Mouse (Mus musculus) gastrocnemius, adult 8-10 months (tissue): ENCODE measurements around the gene D130040H23Rik. TPM values are rescaled to one million over a fixed set of nuclear protein-coding genes. Genes with fewer than 3 reads are reported as not detected.
"Not testable (repeated sequence)": the region's sequence is repeated elsewhere in the genome, so short reads cannot be mapped to it uniquely, and the experiment has no call there.

Experiments
- DNase-seq, 2 experiments: peaks; one replicate each; pipeline ENCODE4 v3.0.0; 2022; ENCODE audit warnings: low spot score in 2 of 2
- total RNA-seq, 4 experiments: library from RNA; stranded (reverse); gene quantifications; 2 replicates each; pipeline ENCODE4 v1.2.4; 2022

D130040H23Rik gene
- under 1 TPM in 3 of 4 experiments, not detected in 1; 0.16 to 0.29 (median 0.22) TPM for total RNA-seq

GRCm38 (mm10) chr8:69270386-69271202 is at the start of gene D130040H23Rik:
Gene D130040H23Rik (plus strand): TSS chr8:69271080.
- peak; percentile 35 to 39 for DNase-seq

- DNase-seq: no peak
Observed at GRCm38 (mm10) chr8:69242541-69242940, 28.3 kb upstream of the D130040H23Rik start.

DNA sequence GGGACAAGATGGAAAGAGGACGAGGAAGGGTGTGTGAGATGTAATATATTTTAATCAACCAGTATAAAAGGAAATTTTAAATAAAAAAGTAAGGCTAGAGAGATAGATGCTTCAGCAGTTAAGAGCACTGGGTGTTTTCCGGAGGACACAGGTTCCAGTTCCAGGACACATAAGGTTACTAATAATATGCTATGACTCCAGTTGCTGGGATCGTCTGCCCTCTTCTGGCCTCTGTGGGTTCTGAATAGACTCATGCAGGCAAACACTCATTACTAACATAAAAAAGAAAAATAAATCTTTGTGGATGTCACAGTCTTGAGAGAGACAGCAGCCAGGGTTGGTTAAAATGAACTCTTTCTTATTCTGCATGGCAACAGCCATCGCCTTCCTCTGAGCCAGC is 2.4 kb upstream of the D130040H23Rik start:
- DNase-seq: no peak

GRCm38 (mm10) chr8:69271203-69271554 is 299 bp downstream of the D130040H23Rik start:
- DNase-seq: no peak

GRCm38 (mm10) chr8:69272435-69272834 is 1.6 kb downstream of the D130040H23Rik start:
- DNase-seq: no peak

GRCm38 (mm10) chr8:69324771-69325170 is 53.9 kb downstream of the D130040H23Rik start:
- DNase-seq: no peak

DNA sequence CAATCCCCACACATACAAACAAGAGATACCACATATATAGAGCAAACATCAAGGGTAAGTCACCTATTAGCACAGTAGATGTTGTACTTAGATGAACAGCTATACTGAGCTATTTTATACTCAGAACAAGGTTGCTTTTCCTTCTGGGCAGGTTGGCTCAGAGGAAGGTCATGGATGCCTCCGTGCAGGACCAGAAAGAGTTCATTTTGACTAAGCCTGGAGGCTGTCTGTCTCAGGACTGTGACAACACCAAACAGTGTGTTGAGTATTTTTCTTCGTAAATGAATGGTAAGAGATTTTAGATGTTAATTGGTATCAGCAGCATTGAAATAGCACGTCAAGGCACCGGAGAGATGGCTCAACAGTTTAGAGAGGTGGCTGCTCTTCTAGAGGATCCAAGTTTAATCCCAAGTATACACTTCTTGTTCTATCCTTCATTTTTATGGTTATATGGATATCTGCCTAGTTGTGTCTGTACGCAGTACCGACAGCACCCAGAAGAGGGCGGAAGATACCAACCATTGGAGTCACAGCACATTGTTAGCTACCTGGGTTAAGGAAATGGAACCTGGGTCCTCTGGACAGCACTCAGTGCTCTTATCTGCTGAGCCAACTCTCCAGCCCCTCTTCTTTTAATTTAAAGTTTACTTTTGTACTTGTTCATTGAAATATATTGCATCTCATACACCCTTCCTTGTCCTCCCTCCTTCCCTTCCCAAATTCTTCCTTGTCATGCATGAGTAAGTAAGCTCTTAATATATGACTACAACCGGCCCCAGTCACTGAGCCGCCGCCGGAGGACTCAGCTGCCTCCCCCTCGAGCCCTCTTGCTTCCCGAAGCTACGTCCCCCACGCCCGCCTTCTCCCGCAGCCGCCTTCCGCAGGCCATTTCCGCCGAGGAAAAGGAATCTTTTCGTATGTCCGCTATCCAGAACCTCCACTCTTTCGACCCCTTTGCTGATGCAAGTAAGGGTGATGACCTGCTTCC is 57.7 kb downstream of the D130040H23Rik start:
- DNase-seq: peak; percentile 56 to 60

GRCm38 (mm10) chr8:69329289-69329688 is 58.4 kb downstream of the D130040H23Rik start:
- DNase-seq: not testable (repeated sequence)

Other genes with a start within 250 kb of the D130040H23Rik start
- gene Zfp930, start 62.0 kb upstream of the D130040H23Rik start, total RNA-seq: 1 to 10 TPM; 4.1 to 5.6 (median 5.1) TPM
- gene Gm9495, start 182.5 kb downstream of the D130040H23Rik start, total RNA-seq: not detected